Mouse (Mus musculus) brain, embryonic 14.5 days (tissue): ENCODE measurements at regions not wholly inside any gene's neighbourhood (a gene's known extent, or its start where the extent isn't known, plus 50 kb on each side); places are given as distances from the start of the nearest gene placed in this dataset.
A peak's percentile ranks its signal among the peaks of the same experiment; 100 is the strongest.

Source experiments
- DNase-seq: peaks from one replicate; pipeline ENCODE4 v3.0.0-alpha.2; 2011; ENCODE audit warnings: low read depth
- CTCF ChIP-seq: fragments of 200-500 bp; IDR thresholded peaks from 2 replicates; pipeline ENCODE4 v1.5.1; 2012; ENCODE audit warnings: inconsistent platforms, mild to moderate bottlenecking, moderate library complexity, borderline replicate concordance; ENCODE audit not compliant: insufficient read depth, insufficient read length; ENCODE audit errors: extremely low read depth
- POLR2A ChIP-seq: fragments of 200-500 bp; IDR thresholded peaks from 2 replicates; pipeline ENCODE4 v1.6.1; 2012; ENCODE audit warnings: mild to moderate bottlenecking, inconsistent platforms, borderline replicate concordance; ENCODE audit not compliant: poor library complexity, insufficient read depth, insufficient read length, severe bottlenecking; ENCODE audit errors: extremely low read depth

GRCm38 (mm10) chr15:25305801-25306200 lies 107.8 kb downstream of the Basp1 start:
- TF ChIP-seq CTCF (no peak), POLR2A (no peak)
- no peak for DNase-seq

- DNase-seq: no peak
- TF ChIP-seq POLR2A (no peak), CTCF (no peak)
These were observed 110.2 kb downstream of the Basp1 start for GRCm38 (mm10) chr15:25303379-25303778.

GRCm38 (mm10) chr15:25302671-25303294 lies 110.8 kb downstream of the Basp1 start:
- DNase-seq: peak; percentile 86

GRCm38 (mm10) chr15:25301810-25302209 lies 111.8 kb downstream of the Basp1 start:
- DNase-seq: no peak
- TF ChIP-seq CTCF (no peak), POLR2A (no peak)

More at GRCm38 (mm10) chr15:25302671-25303294, 110.8 kb downstream of the Basp1 start:
- TF ChIP-seq POLR2A (no peak), CTCF (no peak)

GRCm38 (mm10) chr15:25297278-25297677 lies 116.3 kb downstream of the Basp1 start:
- DNase-seq: peak; percentile 91
- TF ChIP-seq CTCF: no peak
- TF ChIP-seq POLR2A: no peak

- TF ChIP-seq CTCF: no peak
- DNase-seq: peak; percentile 54
These were observed 116.8 kb downstream of the Basp1 start for GRCm38 (mm10) chr15:25296714-25297113.

GRCm38 (mm10) chr15:25295753-25296152 lies 117.8 kb downstream of the Basp1 start:
- no peak for DNase-seq
- no peak for TF ChIP-seq POLR2A
- no peak for TF ChIP-seq CTCF

- TF ChIP-seq CTCF: no peak
- TF ChIP-seq POLR2A: no peak
- DNase-seq: peak; percentile 97
These were observed 122.3 kb downstream of the Basp1 start for GRCm38 (mm10) chr15:25291231-25291691.

GRCm38 (mm10) chr15:25287850-25288249 lies 125.7 kb downstream of the Basp1 start:
- DNase-seq: no peak
- TF ChIP-seq CTCF (no peak), POLR2A (no peak)

- TF ChIP-seq CTCF: no peak
- TF ChIP-seq POLR2A: no peak
- peak; percentile 91 for DNase-seq
These were observed 129.0 kb downstream of the Basp1 start for GRCm38 (mm10) chr15:25284354-25285199.

GRCm38 (mm10) chr15:25283713-25284112 lies 129.9 kb downstream of the Basp1 start:
- TF ChIP-seq POLR2A (no peak), CTCF (no peak)
- no peak for DNase-seq

- no peak for DNase-seq
- TF ChIP-seq CTCF (no peak), POLR2A (no peak)
These were observed 131.2 kb downstream of the Basp1 start for GRCm38 (mm10) chr15:25282346-25282745.

- no peak for TF ChIP-seq POLR2A
- TF ChIP-seq CTCF: no peak
- DNase-seq: no peak
These were observed 131.6 kb downstream of the Basp1 start for GRCm38 (mm10) chr15:25281942-25282341.
